Mouse (Mus musculus) 416B (cell line): ENCODE measurements around the gene Dbx1.

ENCODE experiments used
- DNase-seq: peaks from one replicate; pipeline ENCODE4 v3.0.0; 2011; ENCODE audit warnings: low read depth

Dbx1 gene

GRCm38 (mm10) chr7:49636491-49637115, at the start of gene Dbx1:
TSS of gene Dbx1 (minus strand) at chr7:49636849.
- no peak for DNase-seq

GRCm38 (mm10) chr7:49678826-49679377, 42.3 kb upstream of the Dbx1 start:
- DNase-seq = no peak

- no peak for DNase-seq
Measured at GRCm38 (mm10) chr7:49678100-49678825, 41.6 kb upstream of the Dbx1 start.

- no peak for DNase-seq
Measured at GRCm38 (mm10) chr7:49677166-49677565, 40.5 kb upstream of the Dbx1 start.

- DNase-seq = no peak
Measured at GRCm38 (mm10) chr7:49676627-49677026, 40.0 kb upstream of the Dbx1 start.

- no peak for DNase-seq
Measured at GRCm38 (mm10) chr7:49668260-49668857, 31.7 kb upstream of the Dbx1 start.

- no peak for DNase-seq
Measured at GRCm38 (mm10) chr7:49663575-49663974, 26.9 kb upstream of the Dbx1 start.

GRCm38 (mm10) chr7:49662492-49663026, 25.9 kb upstream of the Dbx1 start:
- DNase-seq = no peak

GRCm38 (mm10) chr7:49661811-49662491, 25.3 kb upstream of the Dbx1 start:
- no peak for DNase-seq

- no peak for DNase-seq
Measured at GRCm38 (mm10) chr7:49640709-49641305, 4.2 kb upstream of the Dbx1 start.

- no peak for DNase-seq
Measured at GRCm38 (mm10) chr7:49639864-49640708, 3.4 kb upstream of the Dbx1 start.

GRCm38 (mm10) chr7:49638941-49639776, 2.5 kb upstream of the Dbx1 start:
- DNase-seq = no peak

- no peak for DNase-seq
Measured at GRCm38 (mm10) chr7:49637851-49638663, 1.4 kb upstream of the Dbx1 start.

GRCm38 (mm10) chr7:49637281-49637680, 632 bp upstream of the Dbx1 start:
- no peak for DNase-seq

GRCm38 (mm10) chr7:49635971-49636370, 678 bp downstream of the Dbx1 start:
- no peak for DNase-seq

- DNase-seq = no peak
Measured at GRCm38 (mm10) chr7:49635074-49635621, 1.5 kb downstream of the Dbx1 start.

- DNase-seq = no peak
Measured at GRCm38 (mm10) chr7:49634291-49635073, 2.2 kb downstream of the Dbx1 start.
